Mouse (Mus musculus) erythroblast, embryonic 14.5 days (primary cell): ENCODE data around the gene Olfr772. TPM values are rescaled to one million over a fixed set of nuclear protein-coding genes. Genes with fewer than 3 reads are reported as not detected.
"Not testable (repeated sequence)": the region's sequence is repeated elsewhere in the genome, so short reads cannot be mapped to it uniquely, and the experiment has no call there.

ENCODE experiments used
- H3K27me3 ChIP-seq: 2 replicates; pipeline ENCODE4 v1.6.1; 2012; ENCODE audit warnings: inconsistent platforms; ENCODE audit not compliant: control insufficient read depth
- H3K36me3 ChIP-seq: 2 replicates; pipeline ENCODE4 v1.6.1; 2012; ENCODE audit warnings: mild to moderate bottlenecking, inconsistent platforms; ENCODE audit not compliant: control insufficient read depth
- H3K4me1 ChIP-seq: 2 replicates; pipeline ENCODE4 v1.6.1; 2012; ENCODE audit warnings: inconsistent platforms; ENCODE audit not compliant: control insufficient read depth
- H3K4me3 ChIP-seq: replicated peaks from 2 replicates; pipeline ENCODE3; 2012; ENCODE audit warnings: moderate library complexity, mild to moderate bottlenecking, inconsistent platforms
- H3K9me3 ChIP-seq: 2 replicates; pipeline ENCODE4 v1.6.1; 2012; ENCODE audit warnings: low read length, inconsistent platforms, mixed read lengths; ENCODE audit not compliant: control insufficient read depth
- GATA1 ChIP-seq: IDR thresholded peaks from 2 replicates; pipeline ENCODE4 v1.6.1; 2012; ENCODE audit warnings: low read length, inconsistent platforms, mixed read lengths
- TAL1 ChIP-seq: IDR thresholded peaks from 3 replicates; pipeline ENCODE4 v1.6.1; 2012; ENCODE audit warnings: low read length, inconsistent platforms, mixed read lengths
- polyA plus RNA-seq: library from polyadenylated mRNA; stranded (reverse); fragments of >175 nt; gene quantifications from 2 replicates; pipeline ENCODE4 v1.2.3, GENCODE M21; 2012

Olfr772 gene
- polyA plus RNA-seq = not detected in 2 replicates

GRCm38 (mm10) chr10:129177821-129178220, at the start of gene Olfr772:
TSS of gene Olfr772 (minus strand) at chr10:129177921.
- not testable (repeated sequence) for H3K4me1 ChIP-seq, H3K4me3 ChIP-seq, H3K36me3 ChIP-seq, H3K9me3 ChIP-seq, H3K27me3 ChIP-seq

GRCm38 (mm10) chr10:129187319-129187718, 9.6 kb upstream of the Olfr772 start, which contains the start of gene Olfr773:
TSS of gene Olfr773 (minus strand) at chr10:129187419.
- H3K36me3 ChIP-seq, H3K9me3 ChIP-seq, H3K4me3 ChIP-seq, H3K27me3 ChIP-seq, H3K4me1 ChIP-seq: not testable (repeated sequence)

GRCm38 (mm10) chr10:129164651-129165050, 13.1 kb downstream of the Olfr772 start, which contains the start of gene Olfr771:
TSS of gene Olfr771 (minus strand) at chr10:129164751.
- TF ChIP-seq TAL1 (no peak), GATA1 (no peak)
- Histone ChIP-seq H3K9me3 (peaks cover 8% of the 10 kb centered on the region), H3K4me1 (no peaks in the 10 kb centered on the region), H3K4me3 (no peak within 1 kb of the TSS), H3K27me3 (no peaks in the 10 kb centered on the region), H3K36me3 (no peaks in the 10 kb centered on the region)

GRCm38 (mm10) chr10:129138898-129139297, 38.8 kb downstream of the Olfr772 start, which contains the start of gene Olfr770:
TSS of gene Olfr770 (minus strand) at chr10:129138998.
- Histone ChIP-seq H3K4me3 (no peak within 1 kb of the TSS), H3K4me1 (no peaks in the 10 kb centered on the region), H3K27me3 (no peaks in the 10 kb centered on the region), H3K36me3 (no peaks in the 10 kb centered on the region), H3K9me3 (no peaks in the 10 kb centered on the region)
- TF ChIP-seq GATA1 (no peak), TAL1 (no peak)

Other genes with a start within 250 kb of the Olfr772 start
- gene Itga7, start 244.1 kb downstream of the Olfr772 start, polyA plus RNA-seq = 0.07 TPM in 1 of 2 replicates, not detected in the other
- gene Mettl7b, start 216.9 kb downstream of the Olfr772 start, polyA plus RNA-seq = not detected in 2 replicates
- gene Olfr9, start 188.5 kb downstream of the Olfr772 start, polyA plus RNA-seq = not detected in 2 replicates
- not detected in 2 replicates for gene Olfr763, start 167.1 kb downstream of the Olfr772 start, polyA plus RNA-seq
- not detected in 2 replicates for gene Olfr764-ps1, start 138.0 kb downstream of the Olfr772 start, polyA plus RNA-seq
- gene Olfr765, start 127.9 kb downstream of the Olfr772 start, polyA plus RNA-seq = not detected in 2 replicates
- gene Olfr766-ps1, start 108.9 kb downstream of the Olfr772 start, polyA plus RNA-seq = not detected in 2 replicates
- not detected in 2 replicates for gene Olfr767, start 95.0 kb downstream of the Olfr772 start, polyA plus RNA-seq
- not detected in 2 replicates for gene Olfr768, start 78.5 kb downstream of the Olfr772 start, polyA plus RNA-seq
- gene Olfr769, start 60.1 kb downstream of the Olfr772 start, polyA plus RNA-seq = not detected in 2 replicates
- gene Olfr770, start 38.9 kb downstream of the Olfr772 start, polyA plus RNA-seq = not detected in 2 replicates
- not detected in 2 replicates for gene Olfr771, start 13.2 kb downstream of the Olfr772 start, polyA plus RNA-seq
- gene Olfr773, start 9.5 kb upstream of the Olfr772 start, polyA plus RNA-seq = not detected in 2 replicates
- not detected in 2 replicates for gene Olfr774, start 58.3 kb upstream of the Olfr772 start, polyA plus RNA-seq
- gene Olfr775, start 70.5 kb upstream of the Olfr772 start, polyA plus RNA-seq = 0.01 TPM in 1 of 2 replicates, not detected in the other
- 0.06 TPM in 1 of 2 replicates, not detected in the other for gene Olfr776, start 81.2 kb upstream of the Olfr772 start, polyA plus RNA-seq
- gene Olfr777, start 93.6 kb upstream of the Olfr772 start, polyA plus RNA-seq = 0.04 TPM in 1 of 2 replicates, not detected in the other
- gene Olfr780, start 140.2 kb upstream of the Olfr772 start, polyA plus RNA-seq = not detected in 2 replicates
- not detected in 2 replicates for gene Olfr781, start 150.9 kb upstream of the Olfr772 start, polyA plus RNA-seq
- gene Olfr782, start 170.9 kb upstream of the Olfr772 start, polyA plus RNA-seq = not detected in 2 replicates
- not detected in 2 replicates for gene Olfr784, start 206.2 kb upstream of the Olfr772 start, polyA plus RNA-seq
- not detected in 2 replicates for gene Olfr785, start 227.5 kb upstream of the Olfr772 start, polyA plus RNA-seq
- gene Olfr786, start 249.4 kb upstream of the Olfr772 start, polyA plus RNA-seq = not detected in 2 replicates